Mouse (Mus musculus): Measurements from ENCODE around the gene Nab1.

- TF ChIP-seq CTCF (conservative IDR thresholded peaks at IDR 0.05; ENCODE audit: insufficient read depth, insufficient read length, low read depth, low read length) (no peak), POLR2A (IDR thresholded peaks at IDR 0.05; ENCODE audit: low read depth, low read length) (no peak)
These were observed 30.2 kb downstream of the Nab1 start for GRCm38 (mm10) chr1:52470326-52470725.

All from kidney, adult 2 months (tissue).